Comparison of ENCODE assay signal across 25 mouse cellular contexts in the genomic region with DNA sequence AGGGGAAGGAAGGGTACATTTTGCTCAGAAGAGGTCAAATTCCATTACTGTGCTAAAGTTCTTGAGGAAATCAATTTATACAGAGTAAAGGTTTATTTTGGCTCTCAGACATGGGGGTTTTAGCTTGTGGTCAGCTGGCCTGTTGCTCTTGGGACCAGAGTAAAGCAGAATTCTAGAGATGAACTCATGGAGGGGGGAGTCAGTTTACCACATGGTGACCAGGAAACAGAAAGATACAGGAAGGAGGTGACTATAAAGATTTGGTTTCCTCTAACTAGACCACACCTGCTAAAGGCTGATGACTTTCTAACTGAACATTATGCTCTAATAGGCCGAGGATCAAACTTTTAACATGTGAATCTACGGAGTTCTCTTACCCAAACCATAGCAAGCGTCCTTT.
A peak's percentile ranks its signal among the peaks of the same experiment; 100 is the strongest.
DNase-seq lines count a peak whose midpoint lies in the region; ATAC-seq and TF ChIP-seq lines count a peak whose summit lies in the region.
"Had no signal": no experiment of that assay in that cellular context is flagged by ENCODE, and none has a peak within 500 bp of the region (broad histone marks: within the 10 kb centered on the region; RNA-seq: fewer than 3 reads in every experiment).

No protein-coding gene starts in this region.

- no peak overlapping the region for H3K27ac ChIP-seq in embryonic facial prominence, embryonic 14.5 days (replicated peaks; ENCODE audit: low read depth, low read length)
- H3K27ac ChIP-seq in embryonic facial prominence, embryonic 10.5 days (replicated peaks), result no peak overlapping the region
- H3K27ac ChIP-seq in macrophage, result peak overlapping the region; percentile 45
- no peak overlapping the region for H3K27ac ChIP-seq in stomach, postnatal 0 days (replicated peaks)
- H3K27ac ChIP-seq: embryonic facial prominence, embryonic 12.5 days; forebrain, embryonic 10.5 days; forebrain, embryonic 13.5 days; gastrocnemius, adult 2 months; hindbrain, embryonic 12.5 days; hindbrain, embryonic 15.5 days had no signal

- H3K9ac ChIP-seq in embryonic facial prominence, embryonic 14.5 days (ENCODE audit: low read depth, low read length), result no peak overlapping the region
- no peak overlapping the region for H3K9ac ChIP-seq in stomach, postnatal 0 days (ENCODE audit: low read length)
- H3K9ac ChIP-seq: embryonic facial prominence, embryonic 12.5 days; forebrain, embryonic 13.5 days; forebrain, postnatal 0 days; hindbrain, embryonic 12.5 days; hindbrain, embryonic 15.5 days had no signal

- H3K4me1 ChIP-seq in embryonic facial prominence, embryonic 14.5 days (ENCODE audit: control insufficient read depth, insufficient read depth, low read length), result peaks cover 6% of the 10 kb centered on the region; the same call in 1 of the 2 replicates
- peaks cover 10% of the 10 kb centered on the region; the same call in 1 of the 2 replicates for H3K4me1 ChIP-seq in embryonic facial prominence, embryonic 10.5 days
- no peaks in the 10 kb centered on the region for H3K4me1 ChIP-seq in stomach, postnatal 0 days (replicated peaks; ENCODE audit: control insufficient read depth, insufficient read depth)
- H3K4me1 ChIP-seq: embryonic facial prominence, embryonic 12.5 days had no signal

- 83% methylated on average over 3 of the region's 3 CpGs for WGBS in embryonic facial prominence, embryonic 14.5 days
- 89% methylated on average over 3 of the region's 3 CpGs for WGBS in embryonic facial prominence, embryonic 10.5 days
- 51% methylated on average over 3 of the region's 3 CpGs for WGBS in macrophage (ENCODE audit: missing documents)
- WGBS in stomach, postnatal 0 days, result 93% methylated on average over 3 of the region's 3 CpGs

- DNase-seq in embryonic facial prominence, embryonic 14.5 days (ENCODE audit: low spot score), result peak; percentile 27
- no peak for DNase-seq in embryonic facial prominence, embryonic 10.5 days (ENCODE audit: low spot score)
- DNase-seq in stomach, postnatal 0 days (ENCODE audit: low spot score), result no peak
- DNase-seq in cerebellum, postnatal 14 days, result no peak
- DNase-seq in adrenal gland, adult (ENCODE audit: inconsistent age in 2 of 2, low spot score in 1 of 2), result no peak
- DNase-seq: adrenal gland, postnatal 10 days; adrenal gland, postnatal 36 days; cerebellum, adult 11 months; cerebellum, adult 2 months; cerebellum, adult 9-11 months; cerebellum, postnatal 36 days; forebrain, postnatal 0 days; gastrocnemius, adult 2 months; gastrocnemius, postnatal 25 days had no signal

- no peak for ATAC-seq in embryonic facial prominence, embryonic 14.5 days (ENCODE audit: low read depth)
- peak; percentile 54 for ATAC-seq in common myeloid progenitor, adult 5-6 weeks (replicated peaks; ENCODE audit: low read depth, poor library complexity, severe bottlenecking)
- ATAC-seq in stomach, postnatal 0 days (ENCODE audit: low FRiP score, low TSS enrichment), result no peak
- ATAC-seq: activated CD4-positive, CD25-positive, alpha-beta regulatory T cell, adult 4 months; CD4-positive, CD25-positive, alpha-beta regulatory T cell, adult 4 months; forebrain, embryonic 13.5 days; forebrain, postnatal 0 days; intestine, postnatal 0 days had no signal

- H3K9me3 ChIP-seq in embryonic facial prominence, embryonic 14.5 days (ENCODE audit: control insufficient read depth, low read length), result no peaks in the 10 kb centered on the region
- no peaks in the 10 kb centered on the region for H3K9me3 ChIP-seq in embryonic facial prominence, embryonic 10.5 days
- H3K9me3 ChIP-seq in stomach, postnatal 0 days (ENCODE audit: control insufficient read depth, low read length), result no peaks in the 10 kb centered on the region
- H3K9me3 ChIP-seq: embryonic facial prominence, embryonic 12.5 days; forebrain, embryonic 10.5 days; forebrain, embryonic 13.5 days; hindbrain, embryonic 12.5 days; hindbrain, embryonic 15.5 days had no signal

- no peak overlapping the region for H3K4me2 ChIP-seq in embryonic facial prominence, embryonic 14.5 days (ENCODE audit: low read depth, low read length)
- no peak overlapping the region for H3K4me2 ChIP-seq in stomach, postnatal 0 days (replicated peaks; ENCODE audit: low read depth)
- H3K4me2 ChIP-seq: embryonic facial prominence, embryonic 12.5 days; forebrain, embryonic 13.5 days; heart, embryonic 11.5 days; hindbrain, embryonic 12.5 days; hindbrain, embryonic 15.5 days had no signal

- no peak for TF ChIP-seq CTCF in stomach, postnatal 0 days (IDR thresholded peaks at IDR 0.05; ENCODE audit: low read depth)

- no peaks in the 10 kb centered on the region for H3K79me2 ChIP-seq in macrophage (ENCODE audit: inconsistent target)

- TF ChIP-seq EP300 in stomach, postnatal 0 days (optimal IDR thresholded peaks at IDR 0.05), result no peak

- H3K27me3 ChIP-seq in embryonic facial prominence, embryonic 14.5 days (replicated peaks; ENCODE audit: control insufficient read depth, insufficient read depth, low read length), result no peaks in the 10 kb centered on the region; the same call in 1 of the 2 replicates
- no peaks in the 10 kb centered on the region for H3K27me3 ChIP-seq in embryonic facial prominence, embryonic 10.5 days (replicated peaks; ENCODE audit: low read depth, poor library complexity, severe bottlenecking)
- H3K27me3 ChIP-seq in stomach, postnatal 0 days (ENCODE audit: control insufficient read depth, insufficient read depth, low read length), result no peaks in the 10 kb centered on the region
- H3K27me3 ChIP-seq: forebrain, embryonic 13.5 days; hindbrain, embryonic 12.5 days; hindbrain, embryonic 15.5 days had no signal

- no peak overlapping the region for H3K4me3 ChIP-seq in embryonic facial prominence, embryonic 14.5 days (ENCODE audit: low read depth, low read length)
- H3K4me3 ChIP-seq in embryonic facial prominence, embryonic 10.5 days, result no peak overlapping the region
- no peak overlapping the region for H3K4me3 ChIP-seq in macrophage (ENCODE audit: inconsistent target)
- no peak overlapping the region for H3K4me3 ChIP-seq in stomach, postnatal 0 days (ENCODE audit: low read depth, low read length)
- H3K4me3 ChIP-seq: embryonic facial prominence, embryonic 12.5 days; forebrain, embryonic 10.5 days; forebrain, embryonic 13.5 days; gastrocnemius, adult 2 months; hindbrain, embryonic 12.5 days; hindbrain, embryonic 15.5 days had no signal

- H3K36me3 ChIP-seq in embryonic facial prominence, embryonic 14.5 days (ENCODE audit: control insufficient read depth, insufficient read depth, low read length), result no peaks in the 10 kb centered on the region
- no peaks in the 10 kb centered on the region for H3K36me3 ChIP-seq in embryonic facial prominence, embryonic 10.5 days (replicated peaks)
- no peaks in the 10 kb centered on the region for H3K36me3 ChIP-seq in macrophage (ENCODE audit: inconsistent target)
- no peaks in the 10 kb centered on the region for H3K36me3 ChIP-seq in stomach, postnatal 0 days (ENCODE audit: control insufficient read depth, insufficient read depth, low read length)
- H3K36me3 ChIP-seq: embryonic facial prominence, embryonic 12.5 days; forebrain, embryonic 10.5 days; hindbrain, embryonic 12.5 days; hindbrain, embryonic 15.5 days had no signal
